22 mouse cellular contexts compared by ENCODE assay signal in genomic region chr6:67243765-67244420, GRCm38 (mm10). TPM values are rescaled to one million over a fixed set of nuclear protein-coding genes. Genes with fewer than 3 reads are reported as not detected.
DNase-seq lines count a peak whose midpoint lies in the region; ATAC-seq and TF ChIP-seq lines count a peak whose summit lies in the region.
"Had no signal": no experiment of that assay in that cellular context is flagged by ENCODE, and none has a peak within 500 bp of the region (broad histone marks: within the 10 kb centered on the region; RNA-seq: fewer than 3 reads in every experiment).

No protein-coding gene starts in this region.

- H3K9ac ChIP-seq in intestine, embryonic 15.5 days = no peak overlapping the region
- no peak overlapping the region for H3K9ac ChIP-seq in intestine, postnatal 0 days (ENCODE audit: low read depth, low read length)
- no peak overlapping the region for H3K9ac ChIP-seq in forebrain, embryonic 13.5 days
- H3K9ac ChIP-seq: heart, embryonic 15.5 days; hindbrain, embryonic 13.5 days had no signal

- no peaks in the 10 kb centered on the region for H3K4me1 ChIP-seq in intestine, embryonic 15.5 days (replicated peaks)
- H3K4me1 ChIP-seq in intestine, postnatal 0 days (replicated peaks; ENCODE audit: control insufficient read depth, insufficient read depth, low read length) = no peaks in the 10 kb centered on the region
- no peaks in the 10 kb centered on the region for H3K4me1 ChIP-seq in forebrain, embryonic 13.5 days
- H3K4me1 ChIP-seq: embryonic facial prominence, embryonic 10.5 days; heart, embryonic 10.5 days; heart, embryonic 15.5 days; hindbrain, embryonic 13.5 days had no signal

- no peak overlapping the region for H3K27ac ChIP-seq in intestine, embryonic 15.5 days
- no peak overlapping the region for H3K27ac ChIP-seq in intestine, postnatal 0 days (ENCODE audit: low read depth, low read length)
- no peak overlapping the region for H3K27ac ChIP-seq in forebrain, embryonic 13.5 days
- H3K27ac ChIP-seq: embryonic facial prominence, embryonic 10.5 days; gastrocnemius, adult 2 months; heart, embryonic 10.5 days; heart, embryonic 15.5 days; hindbrain, embryonic 13.5 days had no signal

- TF ChIP-seq CTCF in intestine, postnatal 0 days (IDR thresholded peaks at IDR 0.05; ENCODE audit: low read depth) = no peak

- no peak overlapping the region for H3K4me3 ChIP-seq in intestine, embryonic 15.5 days (replicated peaks)
- H3K4me3 ChIP-seq in intestine, postnatal 0 days (ENCODE audit: low read depth, low read length) = no peak overlapping the region
- H3K4me3 ChIP-seq in forebrain, embryonic 13.5 days = no peak overlapping the region
- H3K4me3 ChIP-seq: embryonic facial prominence, embryonic 10.5 days; gastrocnemius, adult 2 months; heart, embryonic 10.5 days; heart, embryonic 15.5 days; hindbrain, embryonic 13.5 days had no signal

- peak; percentile 6 to 9 for DNase-seq in kidney, postnatal 36 days
- DNase-seq in kidney, postnatal 10 days = no peak
- peak; percentile 46 for DNase-seq in lung, postnatal 36 days
- DNase-seq in lung, postnatal 4 days = no peak
- DNase-seq in R1 (ENCODE audit: low read depth, low spot score) = peak; percentile 66
- DNase-seq: adrenal gland, adult 8-10 months; adrenal gland, postnatal 36 days; cerebellum, adult 2 months; cerebellum, postnatal 10 days; gastrocnemius, adult 2 months; gastrocnemius, postnatal 36 days; heart, adult 18-20 months; heart, postnatal 14 days had no signal

- no peak overlapping the region for H3K4me2 ChIP-seq in intestine, embryonic 15.5 days (replicated peaks)
- H3K4me2 ChIP-seq in intestine, postnatal 0 days (replicated peaks; ENCODE audit: low read depth) = no peak overlapping the region
- H3K4me2 ChIP-seq in forebrain, embryonic 13.5 days = no peak overlapping the region
- H3K4me2 ChIP-seq: heart, embryonic 15.5 days; hindbrain, embryonic 13.5 days had no signal

- 0 out of 2 replicates have a peak, but pooled peaks have one; percentile 69 for ATAC-seq in intestine, embryonic 15.5 days
- ATAC-seq in intestine, postnatal 0 days = no peak
- ATAC-seq in forebrain, embryonic 13.5 days = no peak
- ATAC-seq: forebrain, embryonic 14.5 days; Patski had no signal

- H3K9me3 ChIP-seq in intestine, embryonic 15.5 days = no peaks in the 10 kb centered on the region
- H3K9me3 ChIP-seq in intestine, postnatal 0 days (ENCODE audit: control insufficient read depth) = no peaks in the 10 kb centered on the region
- H3K9me3 ChIP-seq in forebrain, embryonic 13.5 days (replicated peaks) = no peaks in the 10 kb centered on the region
- H3K9me3 ChIP-seq: embryonic facial prominence, embryonic 10.5 days; heart, embryonic 10.5 days; heart, embryonic 15.5 days; hindbrain, embryonic 13.5 days had no signal

- 85% methylated on average over 7 of the region's 7 CpGs for WGBS in intestine, embryonic 15.5 days
- 73% methylated on average over 7 of the region's 7 CpGs for WGBS in intestine, postnatal 0 days
- 93% methylated on average over 7 of the region's 7 CpGs for WGBS in forebrain, embryonic 13.5 days

- no peaks in the 10 kb centered on the region for H3K36me3 ChIP-seq in intestine, embryonic 15.5 days
- no peaks in the 10 kb centered on the region for H3K36me3 ChIP-seq in intestine, postnatal 0 days (ENCODE audit: control insufficient read depth, insufficient read depth)
- H3K36me3 ChIP-seq in forebrain, embryonic 13.5 days (ENCODE audit: poor library complexity, severe bottlenecking) = no peaks in the 10 kb centered on the region
- H3K36me3 ChIP-seq: embryonic facial prominence, embryonic 10.5 days; heart, embryonic 10.5 days; heart, embryonic 15.5 days; hindbrain, embryonic 13.5 days had no signal

- H3K27me3 ChIP-seq in intestine, embryonic 15.5 days (replicated peaks) = no peaks in the 10 kb centered on the region
- no peaks in the 10 kb centered on the region for H3K27me3 ChIP-seq in intestine, postnatal 0 days (replicated peaks; ENCODE audit: control insufficient read depth, insufficient read depth, low read length)
- no peaks in the 10 kb centered on the region for H3K27me3 ChIP-seq in forebrain, embryonic 13.5 days
- H3K27me3 ChIP-seq: heart, embryonic 15.5 days; hindbrain, embryonic 13.5 days; Patski had no signal

RNA-seq across cellular contexts. Expression of gene Serbp1, which starts 5.9 kb away (rescaled TPM):
- 392 and 427 TPM in 2 replicates for polyA plus RNA-seq in intestine, embryonic 15.5 days (2015; fragmentation: Nextera tagmentation; extraction: Ambion mirVana)
- 209 and 220 TPM in 2 replicates for polyA plus RNA-seq in intestine, postnatal 0 days (2015; fragmentation: Nextera tagmentation; extraction: Ambion mirVana)
- polyA plus RNA-seq in forebrain, embryonic 13.5 days (2015; fragmentation: Nextera tagmentation; extraction: Ambion mirVana) = 351 and 352 TPM in 2 replicates

Comparison
In these comparisons a context has a peak if more than half of its experiments do, and no peak if none do; other contexts are left out.
1. DNase-seq: peak in kidney, postnatal 36 days (2 of 2), lung, postnatal 36 days (single experiment) and R1 (single experiment); none in kidney, postnatal 10 days (single experiment) and lung, postnatal 4 days (0 of 2).